Mouse (Mus musculus) stomach, embryonic 15.5 days (tissue): ENCODE measurements around the gene Pcdh7. TPM values are rescaled to one million over a fixed set of nuclear protein-coding genes. Genes with fewer than 3 reads are reported as not detected.

Source experiments
- ATAC-seq: fragments of 200-750 bp; cut with Nextera tagmentation; 2 replicates; pipeline ENCODE4 v1.8.0; 2017; ENCODE audit warnings: low read depth, moderate number of reproducible peaks, moderate TSS enrichment; ENCODE audit not compliant: insufficient read depth, low FRiP score
- H3K27ac ChIP-seq: fragments of 300-500 bp; sonication (generic); 2 replicates; pipeline ENCODE4 v1.5.1; 2015; ENCODE audit warnings: mild to moderate bottlenecking, inconsistent platforms
- H3K27me3 ChIP-seq: fragments of 300-500 bp; sonication (generic); replicated peaks from 2 replicates; pipeline ENCODE4 v1.6.1; 2015; ENCODE audit warnings: inconsistent platforms
- H3K36me3 ChIP-seq: fragments of 300-500 bp; sonication (generic); 2 replicates; pipeline ENCODE4 v1.6.1; 2015; ENCODE audit warnings: inconsistent platforms
- H3K4me1 ChIP-seq: fragments of 300-500 bp; sonication (generic); 2 replicates; pipeline ENCODE4 v1.6.1; 2015; ENCODE audit warnings: inconsistent platforms
- H3K4me2 ChIP-seq: fragments of 300-500 bp; sonication (generic); 2 replicates; pipeline ENCODE4 v1.6.1; 2015; ENCODE audit warnings: mild to moderate bottlenecking, inconsistent platforms
- H3K4me3 ChIP-seq: fragments of 300-500 bp; sonication (generic); replicated peaks from 2 replicates; pipeline ENCODE4 v1.5.1; 2015; ENCODE audit warnings: inconsistent platforms
- H3K9ac ChIP-seq: fragments of 300-500 bp; sonication (generic); 2 replicates; pipeline ENCODE4 v1.6.1; 2015; ENCODE audit warnings: inconsistent platforms
- H3K9me3 ChIP-seq: fragments of 300-500 bp; sonication (generic); 2 replicates; pipeline ENCODE4 v1.6.1; 2016; ENCODE audit warnings: inconsistent platforms
- WGBS: fragments of 180-500 bp; shearing (Covaris S2); methylation state at CpG from one replicate; pipeline ENCODE4 v1.1.7; 2015; 5-methylcytosine and 5-hydroxymethylcytosine counted together
- polyA plus RNA-seq: library from polyadenylated mRNA; unstranded; fragments of >200 nt; fragmentation: Nextera tagmentation; extraction: Ambion mirVana; gene quantifications from 2 replicates; pipeline ENCODE4 v1.2.1, GENCODE M21; 2015

The Pcdh7 gene
- polyA plus RNA-seq, 1 experiment from 2014 or later, result 10.0 TPM

DNA sequence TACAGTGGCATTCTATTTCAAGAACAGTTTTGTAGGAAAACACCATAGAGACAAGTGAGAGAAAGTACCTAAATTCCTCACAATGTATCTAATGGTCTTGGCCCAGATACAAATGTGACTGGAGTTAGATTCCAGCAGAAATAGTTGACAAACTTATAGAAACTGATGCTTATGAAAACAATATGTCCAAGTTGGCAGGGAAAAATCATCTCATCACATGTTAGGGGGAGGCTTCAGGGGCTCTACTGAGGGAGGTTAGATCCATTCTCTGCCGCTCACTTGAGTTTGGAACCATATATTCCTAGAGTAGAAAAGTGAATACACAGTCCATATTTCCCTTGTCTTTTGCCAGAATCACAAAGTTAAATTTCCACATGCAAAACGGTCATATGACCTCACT is 150.1 kb downstream of the Pcdh7 start:
- no peaks in the 10 kb centered on the region for H3K4me1 ChIP-seq

DNA sequence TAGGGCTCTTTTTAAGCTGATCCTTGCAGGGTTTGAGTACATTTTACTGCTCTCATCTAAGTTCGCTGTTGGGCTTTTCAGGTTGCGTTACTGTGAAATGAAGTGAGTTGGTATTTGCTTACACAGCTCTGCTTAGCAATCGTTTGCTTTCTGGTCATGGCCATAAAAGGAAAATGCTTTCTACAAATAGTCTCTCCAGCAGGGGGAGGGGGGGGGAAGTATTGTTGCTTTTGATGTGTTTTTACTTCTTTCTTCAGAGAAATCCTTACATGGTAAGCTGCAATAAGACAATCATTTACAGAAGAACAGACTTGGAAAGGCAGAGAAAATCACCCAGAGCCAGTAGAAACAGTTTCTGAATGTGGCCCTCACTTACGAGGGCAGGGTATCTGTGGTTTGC is 150.9 kb downstream of the Pcdh7 start:
- peak overlapping the region; percentile 54; the same call in 1 of the 2 replicates for H3K27ac ChIP-seq
- no peak overlapping the region for H3K4me2 ChIP-seq
- H3K4me1 ChIP-seq, result no peaks in the 10 kb centered on the region
- H3K4me3 ChIP-seq, result no peak overlapping the region
- no peaks in the 10 kb centered on the region for H3K27me3 ChIP-seq
- H3K9ac ChIP-seq, result no peak overlapping the region
- ATAC-seq, result peak; percentile 18; the same call in 1 of the 2 replicates
- WGBS, result 36% methylated on average over 4 of the region's 4 CpGs
- no peaks in the 10 kb centered on the region for H3K36me3 ChIP-seq
- no peaks in the 10 kb centered on the region for H3K9me3 ChIP-seq

More for the DNA sequence above, 150.1 kb downstream of the Pcdh7 start:
- Histone ChIP-seq H3K27me3 (no peaks in the 10 kb centered on the region), H3K27ac (no peak overlapping the region), H3K9ac (no peak overlapping the region), H3K9me3 (no peaks in the 10 kb centered on the region), H3K4me3 (no peak overlapping the region), H3K4me2 (no peak overlapping the region), H3K36me3 (no peaks in the 10 kb centered on the region)
- 68% methylated on average over 2 of the region's 2 CpGs for WGBS
- no peak for ATAC-seq

DNA sequence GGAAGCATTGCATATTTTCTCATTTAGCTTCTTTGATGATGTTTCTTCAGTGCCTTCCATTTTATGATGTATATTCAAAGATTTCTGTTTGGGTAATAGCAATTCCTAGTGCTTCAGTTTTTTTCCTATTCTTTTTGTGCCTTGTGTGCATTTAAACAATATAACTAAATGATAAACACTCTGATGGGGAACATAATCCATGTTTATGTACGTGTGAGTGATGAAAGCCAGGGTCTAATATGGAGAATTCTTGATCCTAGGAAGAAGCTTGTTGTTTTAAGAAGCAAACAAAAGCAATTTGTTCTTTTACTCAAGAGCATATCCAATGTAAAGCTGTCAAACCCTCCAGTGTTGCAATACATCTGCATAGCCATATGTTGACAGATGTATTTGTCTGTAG is 153.0 kb downstream of the Pcdh7 start:
- WGBS, result 67% methylated on average over 1 of the region's 1 CpGs
- Histone ChIP-seq H3K9ac (no peak overlapping the region), H3K4me2 (no peak overlapping the region), H3K4me3 (no peak overlapping the region), H3K27me3 (no peaks in the 10 kb centered on the region), H3K36me3 (no peaks in the 10 kb centered on the region), H3K27ac (no peak overlapping the region), H3K4me1 (no peaks in the 10 kb centered on the region), H3K9me3 (no peaks in the 10 kb centered on the region)
- ATAC-seq, result no peak

DNA sequence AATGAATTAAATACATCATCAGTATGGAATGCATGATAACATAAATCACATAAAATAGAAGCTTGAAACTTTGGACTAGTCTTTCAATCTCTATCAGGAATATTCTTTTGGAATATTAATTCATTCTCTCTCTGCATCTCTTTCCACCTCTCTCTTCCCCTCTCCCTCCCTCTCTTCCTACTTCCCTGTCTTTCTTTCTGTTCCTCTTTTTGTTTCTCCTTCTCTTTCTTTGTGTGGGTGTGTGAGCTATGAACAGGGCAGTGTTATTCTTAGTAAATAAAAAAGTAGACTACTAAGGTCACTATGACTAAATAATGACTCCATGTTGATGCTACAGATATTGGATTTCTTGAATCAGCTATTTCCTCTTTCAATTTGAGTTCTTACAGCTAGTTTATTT is 167.2 kb downstream of the Pcdh7 start:
- no peak overlapping the region for H3K4me3 ChIP-seq
- H3K27ac ChIP-seq, result no peak overlapping the region
- no peaks in the 10 kb centered on the region for H3K36me3 ChIP-seq
- no peaks in the 10 kb centered on the region for H3K27me3 ChIP-seq
- H3K9me3 ChIP-seq, result no peaks in the 10 kb centered on the region
- H3K4me2 ChIP-seq, result no peak overlapping the region
- H3K9ac ChIP-seq, result no peak overlapping the region
- no peaks in the 10 kb centered on the region for H3K4me1 ChIP-seq
- no peak for ATAC-seq

DNA sequence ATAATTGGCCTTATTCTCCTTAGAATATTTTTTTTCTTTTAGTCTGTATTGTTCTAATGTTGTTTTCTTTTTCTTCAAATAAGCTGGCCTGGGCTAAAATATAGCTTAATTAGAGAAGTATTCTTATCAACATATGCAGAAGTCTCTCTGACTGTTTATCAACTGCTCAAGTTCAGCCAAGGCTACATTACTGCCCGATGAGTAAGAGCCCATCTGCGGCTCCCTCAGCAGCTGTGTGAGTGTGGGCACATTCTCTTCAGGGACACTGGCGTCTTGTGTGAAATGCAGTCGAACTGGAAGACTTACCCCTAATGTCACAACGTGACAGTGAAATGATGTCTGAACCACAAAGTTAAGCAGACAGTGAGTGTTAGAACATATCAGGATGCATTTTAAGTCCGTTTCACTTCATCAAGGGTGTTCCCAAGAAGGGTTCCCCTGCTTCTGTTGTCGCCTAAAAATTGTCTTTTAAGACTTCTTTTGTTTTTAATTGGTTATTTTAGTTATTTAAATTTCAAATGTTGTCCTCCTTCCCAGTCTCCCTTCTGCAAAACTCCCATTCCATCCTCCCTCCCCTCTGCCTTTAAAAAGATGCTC is 181.3 kb downstream of the Pcdh7 start:
- H3K4me1 ChIP-seq, result no peaks in the 10 kb centered on the region
- H3K36me3 ChIP-seq, result no peaks in the 10 kb centered on the region
- H3K4me2 ChIP-seq, result no peak overlapping the region
- WGBS, result 66% methylated on average over 7 of the region's 7 CpGs
- H3K4me3 ChIP-seq, result no peak overlapping the region
- no peak overlapping the region for H3K9ac ChIP-seq
- H3K27ac ChIP-seq, result no peak overlapping the region
- no peaks in the 10 kb centered on the region for H3K9me3 ChIP-seq
- ATAC-seq, result no peak
- no peaks in the 10 kb centered on the region for H3K27me3 ChIP-seq

DNA sequence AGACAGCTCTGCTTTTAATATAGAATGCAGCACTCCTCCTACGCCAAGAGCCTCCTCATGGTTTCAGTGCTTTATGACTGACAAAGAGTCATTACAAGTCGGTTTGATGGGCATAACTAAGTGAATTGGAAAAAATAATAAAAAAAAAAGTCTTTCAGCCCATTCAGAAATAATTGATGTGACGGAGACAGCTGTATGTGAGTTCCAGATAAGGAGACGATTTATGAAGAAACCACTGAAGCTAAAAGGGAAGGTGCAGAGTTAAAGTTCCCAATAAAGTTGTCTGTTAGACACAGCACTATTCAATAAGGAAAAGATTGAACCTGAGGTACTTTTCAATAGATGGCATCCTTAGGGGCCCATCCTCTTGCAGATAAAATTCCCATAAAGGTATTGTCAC is 189.5 kb downstream of the Pcdh7 start:
- H3K9me3 ChIP-seq, result no peaks in the 10 kb centered on the region
- no peaks in the 10 kb centered on the region for H3K36me3 ChIP-seq
- H3K27ac ChIP-seq, result no peak overlapping the region
- 65% methylated on average over 4 of the region's 4 CpGs for WGBS
- H3K4me2 ChIP-seq, result no peak overlapping the region
- no peaks in the 10 kb centered on the region for H3K27me3 ChIP-seq
- H3K9ac ChIP-seq, result no peak overlapping the region
- no peak overlapping the region for H3K4me3 ChIP-seq
- no peak for ATAC-seq
- H3K4me1 ChIP-seq, result no peaks in the 10 kb centered on the region

DNA sequence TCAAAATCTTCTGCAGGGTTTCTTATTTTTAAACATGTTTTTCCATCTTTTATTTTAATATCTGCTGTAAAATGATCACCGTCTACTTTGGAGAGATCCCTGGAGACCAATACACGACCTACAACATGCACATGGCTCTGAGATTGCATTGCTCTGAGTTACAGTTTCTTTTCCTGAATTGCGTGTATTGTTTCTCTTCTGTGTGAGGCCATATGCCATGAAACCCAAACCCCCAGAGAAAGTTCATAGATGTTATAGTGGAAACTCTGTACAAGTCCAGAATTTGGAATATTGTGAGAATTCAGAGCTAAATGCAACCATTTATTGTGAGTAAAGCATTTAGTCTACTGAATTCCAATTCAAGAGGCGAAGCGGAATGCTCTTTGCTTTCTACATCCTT is 203.4 kb downstream of the Pcdh7 start:
- Histone ChIP-seq H3K9ac (no peak overlapping the region), H3K9me3 (no peaks in the 10 kb centered on the region), H3K36me3 (no peaks in the 10 kb centered on the region), H3K27me3 (no peaks in the 10 kb centered on the region), H3K4me3 (no peak overlapping the region), H3K27ac (no peak overlapping the region), H3K4me1 (no peaks in the 10 kb centered on the region), H3K4me2 (no peak overlapping the region)
- ATAC-seq, result no peak
- WGBS, result 85% methylated on average over 5 of the region's 5 CpGs

DNA sequence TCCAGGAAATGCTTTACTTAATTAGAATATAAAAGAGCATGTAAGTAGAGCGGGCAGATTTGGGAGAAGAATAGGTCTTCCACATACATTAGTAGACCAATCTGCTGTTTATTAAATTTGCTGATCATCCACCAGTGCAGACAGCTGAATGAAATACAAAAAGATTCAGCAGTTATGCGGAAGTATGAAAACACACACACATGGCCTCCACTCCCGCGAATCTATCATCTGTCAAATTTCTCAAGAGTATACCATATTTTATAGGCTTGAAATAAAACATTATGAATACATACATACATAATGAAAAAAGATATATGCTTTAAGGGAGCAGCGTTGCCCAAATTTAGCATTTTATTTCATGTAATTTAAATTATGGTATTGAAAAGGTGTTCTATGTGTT is 213.6 kb downstream of the Pcdh7 start:
- 84% methylated on average over 5 of the region's 5 CpGs for WGBS
- Histone ChIP-seq H3K9me3 (no peaks in the 10 kb centered on the region), H3K4me3 (no peak overlapping the region), H3K4me1 (no peaks in the 10 kb centered on the region), H3K4me2 (no peak overlapping the region), H3K27me3 (no peaks in the 10 kb centered on the region), H3K36me3 (no peaks in the 10 kb centered on the region), H3K27ac (no peak overlapping the region), H3K9ac (no peak overlapping the region)
- ATAC-seq, result no peak

DNA sequence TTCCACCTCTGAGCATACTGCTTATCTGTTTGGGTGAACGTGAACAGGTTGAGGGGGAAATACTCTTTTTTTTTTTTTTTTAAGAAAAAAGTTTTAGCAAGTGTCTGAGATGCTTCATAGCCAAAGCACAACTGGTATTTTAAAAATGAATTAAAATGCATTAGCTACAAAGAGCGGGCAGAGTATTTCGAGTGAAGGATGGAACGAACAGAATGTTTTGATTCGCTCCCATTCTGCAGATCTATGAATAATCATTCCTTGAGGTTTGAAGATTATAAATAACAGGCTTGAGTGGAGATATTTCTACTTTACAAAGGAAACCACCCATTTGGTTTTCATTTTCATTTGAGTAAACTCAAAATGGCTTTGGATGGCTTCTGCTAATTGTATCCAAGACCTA is 214.0 kb downstream of the Pcdh7 start:
- H3K9me3 ChIP-seq, result no peaks in the 10 kb centered on the region
- no peaks in the 10 kb centered on the region for H3K36me3 ChIP-seq
- WGBS, result 87% methylated on average over 5 of the region's 5 CpGs
- no peak overlapping the region for H3K27ac ChIP-seq
- no peak overlapping the region for H3K9ac ChIP-seq
- no peak overlapping the region for H3K4me2 ChIP-seq
- no peak for ATAC-seq
- H3K4me3 ChIP-seq, result no peak overlapping the region
- no peaks in the 10 kb centered on the region for H3K4me1 ChIP-seq
- no peaks in the 10 kb centered on the region for H3K27me3 ChIP-seq

DNA sequence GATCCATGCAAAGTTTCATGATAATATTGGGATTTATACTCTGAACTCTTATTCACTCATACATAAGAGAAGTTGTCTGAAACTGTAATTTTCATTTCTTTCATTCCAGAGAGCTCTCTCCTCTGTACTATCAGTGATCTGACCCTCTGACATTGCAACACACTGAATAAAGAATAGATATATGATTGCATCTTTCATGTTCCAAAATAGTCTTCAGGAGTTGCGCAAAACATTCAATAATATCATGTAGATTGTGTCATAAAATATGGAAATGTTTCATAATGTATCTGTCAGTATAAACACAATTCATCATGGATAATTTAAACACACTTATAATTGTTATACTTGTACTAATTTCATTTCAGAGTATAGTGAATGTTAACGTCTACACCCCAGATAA is 216.9 kb downstream of the Pcdh7 start:
- no peaks in the 10 kb centered on the region for H3K9me3 ChIP-seq
- H3K27ac ChIP-seq, result no peak overlapping the region
- H3K4me3 ChIP-seq, result no peak overlapping the region
- WGBS, result 74% methylated on average over 2 of the region's 2 CpGs
- H3K4me2 ChIP-seq, result no peak overlapping the region
- no peaks in the 10 kb centered on the region for H3K36me3 ChIP-seq
- ATAC-seq, result no peak
- no peak overlapping the region for H3K9ac ChIP-seq
- no peaks in the 10 kb centered on the region for H3K27me3 ChIP-seq
- H3K4me1 ChIP-seq, result no peaks in the 10 kb centered on the region

DNA sequence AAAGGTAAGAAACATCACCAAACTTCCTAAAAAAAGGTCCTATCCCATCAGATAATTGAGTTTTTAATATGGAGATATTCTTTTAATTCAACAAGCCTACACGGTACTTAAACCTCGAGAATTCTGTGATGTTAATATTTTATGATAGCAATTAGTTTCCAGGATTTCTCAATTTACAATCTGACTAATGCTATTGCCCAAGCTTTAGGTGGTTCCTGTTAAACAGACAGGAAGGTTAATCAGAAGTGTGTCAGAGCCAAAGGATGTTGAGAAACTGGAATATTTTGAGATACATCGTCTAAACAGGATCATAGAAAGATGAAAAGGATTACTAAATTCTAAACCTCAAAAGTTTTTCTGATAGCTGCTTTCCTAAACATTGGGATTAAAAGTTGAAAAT is 222.7 kb downstream of the Pcdh7 start:
- Histone ChIP-seq H3K27me3 (no peaks in the 10 kb centered on the region), H3K27ac (no peak overlapping the region), H3K9ac (no peak overlapping the region), H3K4me1 (no peaks in the 10 kb centered on the region), H3K4me2 (no peak overlapping the region), H3K36me3 (no peaks in the 10 kb centered on the region), H3K4me3 (no peak overlapping the region), H3K9me3 (no peaks in the 10 kb centered on the region)
- WGBS, result 37% methylated on average over 3 of the region's 3 CpGs
- ATAC-seq, result no peak

DNA sequence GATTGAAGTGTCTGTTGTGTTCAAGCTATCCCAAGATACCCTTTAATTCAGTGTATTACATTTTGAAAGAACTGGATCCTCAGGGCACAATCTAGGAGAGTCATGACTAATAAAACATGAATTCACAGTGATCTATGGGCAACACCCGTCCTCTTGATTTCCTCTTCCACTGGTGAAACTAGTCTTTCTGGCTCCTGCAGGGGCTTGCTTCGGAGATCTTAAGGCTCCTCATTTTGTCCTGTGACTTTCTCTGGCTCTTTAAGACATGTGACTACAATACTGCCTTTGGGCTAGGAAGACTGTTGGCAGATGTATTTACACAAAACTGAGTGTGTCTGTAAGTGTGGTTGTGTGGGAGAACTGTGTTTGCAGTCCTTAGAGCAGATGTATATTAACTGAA is 225.4 kb downstream of the Pcdh7 start:
- Histone ChIP-seq H3K4me1 (no peaks in the 10 kb centered on the region), H3K36me3 (no peaks in the 10 kb centered on the region), H3K9me3 (no peaks in the 10 kb centered on the region), H3K27me3 (no peaks in the 10 kb centered on the region), H3K4me3 (no peak overlapping the region), H3K27ac (no peak overlapping the region), H3K4me2 (no peak overlapping the region), H3K9ac (no peak overlapping the region)
- WGBS, result 68% methylated on average over 2 of the region's 2 CpGs
- ATAC-seq, result no peak

DNA sequence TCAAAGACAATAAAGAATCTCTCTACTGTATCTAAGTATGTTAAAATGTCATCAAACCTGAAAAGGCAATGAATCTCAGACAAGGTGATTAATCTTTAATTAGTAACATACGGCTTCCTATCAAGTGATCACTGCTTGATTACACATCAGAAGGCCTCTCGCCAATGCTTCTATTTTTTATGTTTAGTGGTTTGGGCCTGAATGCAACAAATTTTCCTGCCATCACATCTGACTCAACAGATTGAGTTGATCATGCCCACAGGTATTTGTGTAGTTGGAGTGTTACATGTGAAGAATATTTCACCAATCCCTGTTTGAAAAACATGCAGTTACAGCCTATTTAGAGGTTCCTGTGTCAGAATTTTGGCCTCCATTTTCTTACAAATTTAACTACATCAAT is 225.8 kb downstream of the Pcdh7 start:
- WGBS, result 85% methylated on average over 2 of the region's 2 CpGs
- no peak overlapping the region for H3K4me3 ChIP-seq
- H3K36me3 ChIP-seq, result no peaks in the 10 kb centered on the region
- H3K9ac ChIP-seq, result no peak overlapping the region
- H3K27ac ChIP-seq, result no peak overlapping the region
- no peaks in the 10 kb centered on the region for H3K27me3 ChIP-seq
- H3K4me1 ChIP-seq, result no peaks in the 10 kb centered on the region
- no peak for ATAC-seq
- H3K9me3 ChIP-seq, result no peaks in the 10 kb centered on the region
- no peak overlapping the region for H3K4me2 ChIP-seq
